Mouse (Mus musculus) ovary, adult 10 weeks (tissue): ENCODE results near the gene Pmpca. TPM values are rescaled to one million over a fixed set of nuclear protein-coding genes. Genes with fewer than 3 reads are reported as not detected.

ENCODE experiments used
- polyA plus RNA-seq: library from polyadenylated mRNA; stranded (reverse); fragments of 350-450 nt; fragmentation: Illumina TruSeq; extraction: RNeasy Lipid Tissue Mini Kit (QIAGEN cat#74804); gene quantifications from one replicate; pipeline ENCODE4 v1.2.3, GENCODE M21; 2014

The Pmpca gene
- polyA plus RNA-seq: 139 TPM

GRCm38 (mm10) chr2:26389154-26389690 is at the start of gene Pmpca, which contains the start of gene Entr1:
Pmpca (plus strand) TSS chr2:26389339.
Entr1 (minus strand) TSS chr2:26389316.

GRCm38 (mm10) chr2:26351358-26352290 is 37.5 kb upstream of the Pmpca start, which contains the start of gene Dnlz:
Dnlz (minus strand) TSS chr2:26352110.

GRCm38 (mm10) chr2:26360772-26361171 is 28.4 kb upstream of the Pmpca start, which contains the start of gene Card9:
Card9 (minus strand) TSS chr2:26360918.

GRCm38 (mm10) chr2:26380131-26380771 is 8.9 kb upstream of the Pmpca start, which contains the start of gene Snapc4:
Snapc4 (minus strand) TSS chr2:26380653.

GRCm38 (mm10) chr2:26408515-26409356 is 19.6 kb downstream of the Pmpca start, which contains the start of gene Inpp5e:
Inpp5e (minus strand) TSS chr2:26409203.

GRCm38 (mm10) chr2:26444946-26445665 is 56.0 kb downstream of the Pmpca start, which contains the start of gene Sec16a:
Sec16a (minus strand) TSS chr2:26445216.

Other genes starting within 250 kb of the Pmpca start
- gene Lhx3, start 181.1 kb upstream of the Pmpca start, polyA plus RNA-seq: not detected
- gene Qsox2, start 151.8 kb upstream of the Pmpca start, polyA plus RNA-seq: 23.4 TPM
- gene Ccdc187, start 94.8 kb upstream of the Pmpca start, polyA plus RNA-seq: 1.00 TPM
- gene Gpsm1, start 73.8 kb upstream of the Pmpca start, polyA plus RNA-seq: 2.8 TPM
- gene Dnlz, start 37.2 kb upstream of the Pmpca start, polyA plus RNA-seq: 0.48 TPM
- not detected for gene Card9, start 28.4 kb upstream of the Pmpca start, polyA plus RNA-seq
- gene Snapc4, start 8.7 kb upstream of the Pmpca start, polyA plus RNA-seq: 8.7 TPM
- gene Entr1, start within 50 bp of the Pmpca start, polyA plus RNA-seq: 23.9 TPM
- gene Inpp5e, start 19.9 kb downstream of the Pmpca start, polyA plus RNA-seq: 7.0 TPM
- 55.8 TPM for gene Sec16a, start 55.9 kb downstream of the Pmpca start, polyA plus RNA-seq
- 1.4 TPM for gene Notch1, start 127.3 kb downstream of the Pmpca start, polyA plus RNA-seq
- gene Egfl7, start 190.7 kb downstream of the Pmpca start, polyA plus RNA-seq: 3.4 TPM
- gene Gm20532, start 197.3 kb downstream of the Pmpca start, polyA plus RNA-seq: not detected
- 1.1 TPM for gene Agpat2, start 215.1 kb downstream of the Pmpca start, polyA plus RNA-seq
- not detected for gene Fam69b, start 239.1 kb downstream of the Pmpca start, polyA plus RNA-seq